Mouse (Mus musculus): ENCODE measurements around the gene Slc9a9.

The Slc9a9 gene

GRCm38 (mm10) chr9:95226986-95227385, 557.3 kb downstream of the Slc9a9 start:
- no peak for DNase-seq

DNA sequence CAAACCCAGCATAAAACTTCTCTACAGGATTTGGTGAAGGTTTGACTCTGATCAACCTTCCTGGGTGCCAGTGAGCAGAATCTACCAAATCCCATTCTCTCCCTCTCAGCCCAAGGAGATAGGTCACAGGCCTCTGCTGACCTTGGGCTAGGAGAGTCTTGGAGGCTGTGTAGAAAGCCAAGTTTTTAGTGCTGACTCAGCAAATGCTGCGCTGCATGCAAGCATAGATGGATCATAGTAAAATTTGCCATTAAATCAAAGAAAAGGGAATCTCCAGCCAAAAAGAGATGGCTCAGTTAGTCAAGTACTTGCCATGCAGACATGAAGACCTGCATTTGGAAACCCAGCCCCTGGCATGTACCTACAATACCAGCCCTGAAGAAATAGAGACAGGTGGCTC, 558.4 kb downstream of the Slc9a9 start:
- DNase-seq = no peak

GRCm38 (mm10) chr9:95229147-95229546, 559.4 kb downstream of the Slc9a9 start:
- no peak for DNase-seq

DNA sequence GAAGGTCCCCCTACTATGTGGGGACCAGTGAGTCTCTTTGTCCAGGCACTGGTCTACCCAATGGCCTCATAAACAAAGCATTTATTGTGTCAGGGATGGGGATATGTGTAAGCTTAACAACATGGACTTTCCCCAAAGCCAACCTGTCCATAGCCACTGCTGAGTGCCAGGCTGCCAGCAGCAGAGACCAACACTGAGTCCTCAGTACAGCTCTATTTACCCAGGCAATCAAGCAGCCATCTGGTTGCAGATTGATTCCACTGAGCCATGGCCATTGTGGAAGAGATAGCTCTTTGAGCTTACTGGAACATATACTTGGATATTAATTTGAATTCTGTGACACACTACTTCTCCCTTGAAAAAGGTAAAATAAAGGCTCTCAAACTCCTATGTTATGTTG, 570.2 kb downstream of the Slc9a9 start:
- no peak for DNase-seq

DNA sequence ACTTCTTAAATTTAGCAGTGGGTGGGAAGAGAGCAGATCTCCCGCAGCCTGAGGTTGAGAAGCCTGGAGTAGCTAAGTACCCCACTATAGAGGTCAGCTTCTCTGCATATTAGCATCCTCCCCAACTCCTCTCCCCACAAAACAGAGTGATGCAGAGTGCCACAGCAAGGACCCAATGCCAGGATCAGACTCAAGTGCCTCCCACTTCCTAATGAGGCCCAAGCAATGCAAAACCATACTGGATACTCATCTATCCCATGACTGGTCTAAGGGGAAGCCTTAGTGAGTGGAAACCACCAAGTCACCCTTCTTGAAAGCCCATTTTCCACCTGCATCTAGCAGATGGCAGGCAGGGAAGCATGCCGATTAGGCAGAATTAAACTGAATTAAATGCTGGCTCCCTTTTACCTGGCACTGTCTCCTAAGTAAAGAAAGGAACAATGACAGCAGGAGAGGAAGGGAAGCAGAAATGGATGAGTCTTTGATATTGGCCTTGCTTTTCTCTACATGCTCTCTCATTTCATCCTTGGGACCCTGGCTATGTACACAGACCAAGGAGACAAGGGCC, 573.0 kb downstream of the Slc9a9 start:
- DNase-seq = no peak

DNA sequence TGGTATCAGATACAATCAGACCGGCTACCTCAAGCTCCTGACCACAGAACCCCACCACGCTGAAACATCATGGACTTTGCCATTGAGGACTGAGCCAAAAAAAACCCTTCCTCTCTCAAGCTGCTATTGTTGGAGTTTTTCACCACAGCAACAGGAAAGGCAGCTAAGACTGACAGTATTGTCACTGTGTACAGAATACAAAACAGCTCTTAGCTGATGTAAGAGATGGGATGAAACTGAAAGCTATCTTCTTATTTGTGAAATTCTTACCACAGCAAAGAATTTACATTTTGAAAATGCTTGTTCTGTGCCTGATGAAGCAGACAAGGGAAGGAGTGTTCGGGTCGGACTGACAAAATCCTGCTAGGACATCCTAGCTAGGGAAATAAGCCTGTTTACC, 584.5 kb downstream of the Slc9a9 start:
- DNase-seq = no peak

GRCm38 (mm10) chr9:95255844-95256243, 586.1 kb downstream of the Slc9a9 start:
- DNase-seq = no peak

- DNase-seq = peak in 1 of 2 experiments; percentile 30
Observed at GRCm38 (mm10) chr9:95256680-95257316, 587.1 kb downstream of the Slc9a9 start.

- DNase-seq = no peak
Observed at GRCm38 (mm10) chr9:95262851-95263250, 593.1 kb downstream of the Slc9a9 start.

DNA sequence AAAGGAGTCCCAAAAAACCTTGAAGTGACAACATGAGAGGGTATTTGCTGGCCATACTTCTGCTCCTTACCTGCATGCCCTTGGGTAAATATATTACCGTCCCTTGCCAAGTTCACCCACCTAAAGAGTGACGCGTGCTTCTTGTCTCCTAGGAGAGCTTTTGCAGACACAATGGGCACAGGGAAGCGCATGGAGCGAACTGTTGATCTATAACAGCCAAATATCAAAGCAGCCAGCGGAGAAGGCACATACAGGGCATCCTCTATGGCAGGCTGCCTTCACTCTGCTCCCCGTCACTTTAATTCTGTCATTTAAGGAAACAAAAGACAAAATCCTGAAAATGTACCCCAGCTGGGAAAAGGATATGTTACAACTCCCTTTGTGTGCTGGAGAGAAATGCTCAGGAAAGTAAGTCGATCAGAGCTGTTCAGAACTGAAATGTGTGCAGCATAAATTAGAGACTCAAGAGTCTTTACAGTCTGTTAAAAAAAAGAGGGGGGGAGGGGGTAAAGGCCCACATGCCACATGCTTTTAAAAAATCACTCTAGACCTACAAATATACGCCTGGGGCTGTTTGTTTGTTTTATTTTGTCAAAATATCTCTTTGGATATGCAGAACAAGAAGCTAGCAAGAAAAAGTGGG, 594.3 kb downstream of the Slc9a9 start:
- no peak for DNase-seq

GRCm38 (mm10) chr9:95266179-95266578, 596.5 kb downstream of the Slc9a9 start:
- no peak for DNase-seq

DNA sequence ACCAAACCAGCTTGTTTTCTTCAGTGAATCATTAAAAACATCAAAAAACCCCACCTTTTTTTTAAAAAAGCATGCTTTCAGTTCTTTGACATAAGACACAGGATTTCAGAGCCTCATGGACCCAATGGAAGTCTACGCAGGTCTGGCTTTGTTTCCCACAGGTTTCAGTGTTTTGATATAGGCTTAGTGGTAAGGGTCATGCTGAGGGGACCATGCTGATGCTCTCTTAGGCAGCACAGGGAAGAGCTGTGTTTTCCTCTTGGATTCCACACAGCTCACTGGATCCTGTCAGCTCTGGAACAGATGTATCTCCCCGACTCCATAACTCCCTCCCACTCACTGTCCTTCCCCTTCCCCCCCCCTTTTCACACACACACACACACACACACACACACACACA, 597.2 kb downstream of the Slc9a9 start:
- no peak for DNase-seq

DNA sequence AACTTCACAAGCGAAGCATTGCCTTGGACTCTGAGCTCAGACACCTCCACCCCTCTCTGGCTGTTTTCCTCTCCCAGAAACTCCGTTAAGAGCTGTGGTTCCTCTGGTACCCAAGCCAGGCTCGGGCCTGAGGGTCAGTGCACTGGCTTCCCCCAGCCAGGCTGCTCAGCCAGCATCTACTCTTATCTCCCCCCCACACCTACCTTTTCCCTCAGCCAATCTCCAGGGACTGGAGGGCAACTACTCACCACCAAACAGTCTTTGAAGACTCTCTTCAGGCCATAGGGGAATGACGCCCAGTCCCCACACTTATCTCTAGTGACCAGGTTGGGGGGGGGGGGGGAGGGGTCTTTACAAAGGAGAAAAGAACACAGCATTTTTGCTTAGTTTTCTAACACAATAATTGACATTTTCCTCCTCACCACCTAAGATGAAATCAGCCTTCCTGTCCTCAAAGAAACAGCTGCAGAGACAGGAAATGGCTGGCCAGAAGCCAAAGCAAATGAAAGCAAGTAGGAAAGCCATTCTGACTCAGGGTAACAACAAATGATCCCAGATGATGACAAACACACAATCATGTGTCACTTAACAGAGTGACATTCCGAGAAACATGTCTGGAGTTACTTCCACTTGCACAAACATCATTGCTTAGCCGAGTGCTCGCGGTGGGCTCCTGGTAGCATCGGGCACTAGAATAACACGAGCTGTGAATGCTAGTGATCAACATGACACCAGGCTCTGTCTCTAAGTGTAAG, 610.1 kb downstream of the Slc9a9 start:
- peak; percentile 74 to 78 for DNase-seq
